Mouse (Mus musculus) liver, embryonic 16.5 days (tissue): Measurements from ENCODE around the gene Glra1. TPM values are rescaled to one million over a fixed set of nuclear protein-coding genes. Genes with fewer than 3 reads are reported as not detected.

Experiments
- ATAC-seq: fragments of 200-750 bp; cut with Nextera tagmentation; 2 replicates; pipeline ENCODE4 v1.8.0; 2017; ENCODE audit warnings: low read depth, mild to moderate bottlenecking, moderate number of reproducible peaks, moderate library complexity
- H3K27ac ChIP-seq: fragments of 300-500 bp; sonication (generic); 2 replicates; pipeline ENCODE4 v1.5.1; 2014; ENCODE audit warnings: mild to moderate bottlenecking, low read length
- H3K27me3 ChIP-seq: fragments of 300-500 bp; sonication (generic); 2 replicates; pipeline ENCODE4 v1.6.1; 2014; ENCODE audit warnings: low read depth, low read length, mixed read lengths; ENCODE audit not compliant: control insufficient read depth, insufficient read depth
- H3K36me3 ChIP-seq: fragments of 300-500 bp; sonication (generic); 2 replicates; pipeline ENCODE4 v1.6.1; 2014; ENCODE audit warnings: mild to moderate bottlenecking; ENCODE audit not compliant: control insufficient read depth, insufficient read depth
- H3K4me1 ChIP-seq: fragments of 300-500 bp; sonication (generic); 2 replicates; pipeline ENCODE4 v1.6.1; 2014; ENCODE audit warnings: low read depth, low read length, mixed read lengths; ENCODE audit not compliant: control insufficient read depth
- H3K4me2 ChIP-seq: fragments of 300-500 bp; sonication (generic); 2 replicates; pipeline ENCODE4 v1.6.1; 2014; ENCODE audit warnings: low read depth, low read length, mixed read lengths
- H3K4me3 ChIP-seq: fragments of 300-500 bp; sonication (generic); 2 replicates; pipeline ENCODE4 v1.5.1; 2014; ENCODE audit warnings: low read depth, mild to moderate bottlenecking, low read length
- H3K9ac ChIP-seq: fragments of 300-500 bp; sonication (generic); 2 replicates; pipeline ENCODE4 v1.6.1; 2014; ENCODE audit warnings: low read depth, low read length
- H3K9me3 ChIP-seq: fragments of 300-500 bp; sonication (generic); replicated peaks from 2 replicates; pipeline ENCODE4 v1.6.1; 2016; ENCODE audit warnings: low read length; ENCODE audit not compliant: control insufficient read depth
- WGBS: fragments of 180-500 bp; shearing (Covaris S2); extraction: QIAGEN DNeasy Blood & Tissue Kit; methylation state at CpG from one replicate; pipeline ENCODE4 v1.1.7; 2014; ENCODE audit not compliant: insufficient replicate concordance; 5-methylcytosine and 5-hydroxymethylcytosine counted together
- microRNA-seq: library from miRNA; unstranded; fragments of <30 nt; microRNA quantifications from one replicate; pipeline ENCODE4, GENCODE M21; 2016
- polyA plus RNA-seq: library from polyadenylated mRNA; unstranded; fragments of >200 nt; fragmentation: Nextera tagmentation; extraction: Ambion mirVana; gene quantifications from 2 replicates; pipeline ENCODE4 v1.2.1, GENCODE M21; 2015

Gene Glra1
- polyA plus RNA-seq, 1 experiment from 2014 or later = not detected

DNA sequence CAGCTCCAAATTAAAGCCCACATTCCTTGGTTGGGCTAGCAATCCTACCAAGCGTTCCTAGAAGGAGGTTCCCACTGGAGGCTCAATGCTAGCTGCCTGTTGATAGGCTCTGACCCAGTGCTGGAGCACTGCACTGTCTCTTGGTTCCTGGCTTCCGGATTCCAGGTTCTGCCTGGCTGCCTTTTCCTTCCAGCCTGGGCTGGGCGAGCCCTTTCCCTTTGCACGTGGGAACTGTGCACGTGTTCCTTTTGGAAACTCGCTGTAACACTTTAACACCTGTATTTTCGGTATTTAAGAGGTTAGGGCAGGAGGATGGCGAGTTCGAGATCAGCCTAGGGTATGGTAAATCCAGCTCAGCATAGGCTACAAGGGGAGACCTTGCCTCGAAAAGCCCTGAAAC lies 140.0 kb downstream of the Glra1 start:
- 69% methylated on average over 10 of the region's 10 CpGs for WGBS
- Histone ChIP-seq H3K4me3 (peak overlapping the region; percentile 94), H3K4me2 (peak overlapping the region; percentile 72), H3K9me3 (no peaks in the 10 kb centered on the region), H3K4me1 (peaks cover 25% of the 10 kb centered on the region), H3K27me3 (no peaks in the 10 kb centered on the region), H3K36me3 (no peaks in the 10 kb centered on the region), H3K9ac (peak overlapping the region; percentile 70), H3K27ac (peak overlapping the region; percentile 87)
- ATAC-seq = no peak

GRCm38 (mm10) chr11:55465177-55465576 lies 142.8 kb downstream of the Glra1 start:
- Histone ChIP-seq H3K36me3 (no peaks in the 10 kb centered on the region), H3K4me2 (peak overlapping the region; percentile 29; the same call in 1 of the 2 replicates), H3K27me3 (no peaks in the 10 kb centered on the region), H3K4me1 (peaks cover 20% of the 10 kb centered on the region), H3K9ac (no peak overlapping the region), H3K27ac (peak overlapping the region; percentile 59; the same call in 1 of the 2 replicates), H3K9me3 (no peaks in the 10 kb centered on the region), H3K4me3 (no peak overlapping the region)
- no peak for ATAC-seq
- WGBS = 68% methylated on average over 3 of the region's 3 CpGs

GRCm38 (mm10) chr11:55464707-55465106 lies 143.3 kb downstream of the Glra1 start:
- Histone ChIP-seq H3K9me3 (no peaks in the 10 kb centered on the region), H3K9ac (no peak overlapping the region), H3K36me3 (no peaks in the 10 kb centered on the region), H3K4me1 (peaks cover 24% of the 10 kb centered on the region), H3K27me3 (no peaks in the 10 kb centered on the region), H3K27ac (0 out of 2 replicates have a peak overlapping the region, but pooled peaks have one; percentile 22), H3K4me2 (no peak overlapping the region), H3K4me3 (no peak overlapping the region)
- ATAC-seq = no peak
- WGBS = 71% methylated on average over 10 of the region's 10 CpGs

Small RNA genes lying within 50 kb of the gene (microRNA-seq; reads per million reads assigned to microRNA genes)
- gene Mir7652 = not detected

Other genes with a start within 250 kb of the Glra1 start
- gene Sparc, start 185.0 kb downstream of the Glra1 start, polyA plus RNA-seq = 148 and 175 TPM in 2 replicates
- 195 and 207 TPM in 2 replicates for gene Atox1, start 147.0 kb downstream of the Glra1 start, polyA plus RNA-seq
- 51.7 and 55.2 TPM in 2 replicates for gene G3bp1, start 138.5 kb downstream of the Glra1 start, polyA plus RNA-seq